Mouse (Mus musculus) hindbrain, embryonic 16.5 days (tissue): ENCODE measurements around the gene Gm10203. TPM values are rescaled to one million over a fixed set of nuclear protein-coding genes. Genes with fewer than 3 reads are reported as not detected.

Experiments used
- ATAC-seq: fragments of 200-750 bp; cut with Nextera tagmentation; 2 replicates; pipeline ENCODE4 v1.8.0; 2017; ENCODE audit warnings: moderate TSS enrichment, moderate library complexity
- H3K27ac ChIP-seq: fragments of 300-500 bp; sonication (generic); 2 replicates; pipeline ENCODE4 v1.5.1; 2014; ENCODE audit warnings: low read depth, mild to moderate bottlenecking, control low read depth, low read length, moderate library complexity
- H3K27me3 ChIP-seq: fragments of 300-500 bp; sonication (generic); replicated peaks from 2 replicates; pipeline ENCODE4 v1.6.1; 2014; ENCODE audit warnings: low read length; ENCODE audit not compliant: control insufficient read depth, insufficient read depth
- H3K36me3 ChIP-seq: fragments of 300-500 bp; sonication (generic); 2 replicates; pipeline ENCODE4 v1.6.1; 2014; ENCODE audit warnings: mild to moderate bottlenecking, low read length, moderate library complexity, mixed read lengths; ENCODE audit not compliant: control insufficient read depth, insufficient read depth
- H3K4me1 ChIP-seq: fragments of 300-500 bp; sonication (generic); 2 replicates; pipeline ENCODE4 v1.6.1; 2014; ENCODE audit warnings: low read depth, low read length; ENCODE audit not compliant: control insufficient read depth, insufficient read depth
- H3K4me2 ChIP-seq: fragments of 300-500 bp; sonication (generic); 2 replicates; pipeline ENCODE4 v1.6.1; 2014; ENCODE audit warnings: mild to moderate bottlenecking, low read length, control low read depth, moderate library complexity
- H3K4me3 ChIP-seq: fragments of 300-500 bp; sonication (generic); 2 replicates; pipeline ENCODE4 v1.5.1; 2014; ENCODE audit warnings: mild to moderate bottlenecking, low read length, control low read depth, moderate library complexity
- H3K9ac ChIP-seq: fragments of 300-500 bp; sonication (generic); 2 replicates; pipeline ENCODE4 v1.6.1; 2014; ENCODE audit warnings: low read depth, mild to moderate bottlenecking, control low read depth, low read length, moderate library complexity
- H3K9me3 ChIP-seq: fragments of 300-500 bp; sonication (generic); 2 replicates; pipeline ENCODE4 v1.6.1; 2014; ENCODE audit warnings: mild to moderate bottlenecking, low read length, moderate library complexity; ENCODE audit not compliant: control insufficient read depth
- WGBS: fragments of 180-500 bp; shearing (Covaris S2); extraction: QIAGEN DNeasy Blood & Tissue Kit; methylation state at CpG from one replicate; pipeline ENCODE4 v1.1.7; 2014; 5-methylcytosine and 5-hydroxymethylcytosine counted together
- polyA plus RNA-seq: library from polyadenylated mRNA; unstranded; fragments of >200 nt; fragmentation: Nextera tagmentation; extraction: Ambion mirVana; gene quantifications from 2 replicates; pipeline ENCODE4 v1.2.1, GENCODE M21; 2015

The Gm10203 gene
- polyA plus RNA-seq, 1 experiment from 2014 or later = not detected

- Histone ChIP-seq H3K4me3 (peak within 1 kb of the TSS; percentile 95), H3K9ac (peak within 1 kb of the TSS; percentile 99), H3K36me3 (no peaks in the 10 kb centered on the region), H3K9me3 (no peaks in the 10 kb centered on the region), H3K27ac (peak within 1 kb of the TSS; percentile 98), H3K4me2 (peak within 1 kb of the TSS; percentile 69), H3K27me3 (no peaks in the 10 kb centered on the region), H3K4me1 (peaks cover 5% of the 10 kb centered on the region)
- WGBS = under 1% methylated on average over 119 of the region's 124 CpGs
- ATAC-seq = peak; percentile 96
Observed at GRCm38 (mm10) chr6:149101076-149101942, 28.7 kb upstream of the Gm10203 start, which contains the start of gene Dennd5b. Dennd5b (minus strand) TSS chr6:149101680.

- H3K27ac ChIP-seq = peak overlapping the region; percentile 98
- no peak; the same call in 1 of the 2 replicates for ATAC-seq
- H3K9me3 ChIP-seq = no peaks in the 10 kb centered on the region
- H3K4me1 ChIP-seq = peaks cover 5% of the 10 kb centered on the region
- 10% methylated on average over 7 of the region's 7 CpGs for WGBS
- no peaks in the 10 kb centered on the region for H3K27me3 ChIP-seq
- peak overlapping the region; percentile 95 for H3K4me3 ChIP-seq
- peak overlapping the region; percentile 99 for H3K9ac ChIP-seq
- H3K4me2 ChIP-seq = peak overlapping the region; percentile 69
- H3K36me3 ChIP-seq = no peaks in the 10 kb centered on the region
Observed at GRCm38 (mm10) chr6:149101943-149102243, 28.1 kb upstream of the Gm10203 start.

- no peak overlapping the region for H3K9ac ChIP-seq
- H3K4me2 ChIP-seq = no peak overlapping the region
- no peaks in the 10 kb centered on the region for H3K36me3 ChIP-seq
- H3K4me1 ChIP-seq = peaks cover 5% of the 10 kb centered on the region
- ATAC-seq = no peak
- H3K4me3 ChIP-seq = no peak overlapping the region
- no peak overlapping the region for H3K27ac ChIP-seq
- no peaks in the 10 kb centered on the region for H3K27me3 ChIP-seq
- 88% methylated on average over 1 of the region's 1 CpGs for WGBS
- H3K9me3 ChIP-seq = no peaks in the 10 kb centered on the region
Observed at GRCm38 (mm10) chr6:149103451-149103850, 26.5 kb upstream of the Gm10203 start.

GRCm38 (mm10) chr6:149107615-149108014 is 22.4 kb upstream of the Gm10203 start:
- H3K27ac ChIP-seq = no peak overlapping the region
- no peaks in the 10 kb centered on the region for H3K27me3 ChIP-seq
- no peaks in the 10 kb centered on the region for H3K9me3 ChIP-seq
- no peaks in the 10 kb centered on the region for H3K36me3 ChIP-seq
- WGBS = 73% methylated on average over 3 of the region's 3 CpGs
- ATAC-seq = no peak
- H3K9ac ChIP-seq = no peak overlapping the region
- no peaks in the 10 kb centered on the region for H3K4me1 ChIP-seq
- no peak overlapping the region for H3K4me2 ChIP-seq
- no peak overlapping the region for H3K4me3 ChIP-seq

- no peaks in the 10 kb centered on the region for H3K4me1 ChIP-seq
- no peaks in the 10 kb centered on the region for H3K9me3 ChIP-seq
- H3K27me3 ChIP-seq = no peaks in the 10 kb centered on the region
- no peaks in the 10 kb centered on the region for H3K36me3 ChIP-seq
- H3K4me2 ChIP-seq = no peak overlapping the region
- ATAC-seq = no peak
- no peak overlapping the region for H3K27ac ChIP-seq
- 81% methylated on average over 2 of the region's 2 CpGs for WGBS
- H3K4me3 ChIP-seq = no peak overlapping the region
- no peak overlapping the region for H3K9ac ChIP-seq
Observed at GRCm38 (mm10) chr6:149108909-149109308, 21.1 kb upstream of the Gm10203 start.

GRCm38 (mm10) chr6:149116992-149117391 is 13.0 kb upstream of the Gm10203 start:
- H3K27ac ChIP-seq = no peak overlapping the region
- H3K27me3 ChIP-seq = no peaks in the 10 kb centered on the region
- H3K36me3 ChIP-seq = no peaks in the 10 kb centered on the region
- H3K4me2 ChIP-seq = no peak overlapping the region
- no peaks in the 10 kb centered on the region for H3K9me3 ChIP-seq
- ATAC-seq = no peak
- H3K9ac ChIP-seq = no peak overlapping the region
- no peaks in the 10 kb centered on the region for H3K4me1 ChIP-seq
- H3K4me3 ChIP-seq = no peak overlapping the region

- H3K27ac ChIP-seq = no peak overlapping the region
- no peak overlapping the region for H3K4me2 ChIP-seq
- no peaks in the 10 kb centered on the region for H3K9me3 ChIP-seq
- H3K4me1 ChIP-seq = no peaks in the 10 kb centered on the region
- no peaks in the 10 kb centered on the region for H3K27me3 ChIP-seq
- WGBS = 70% methylated on average over 2 of the region's 2 CpGs
- H3K4me3 ChIP-seq = no peak overlapping the region
- no peak for ATAC-seq
- no peak overlapping the region for H3K9ac ChIP-seq
- no peaks in the 10 kb centered on the region for H3K36me3 ChIP-seq
Observed at GRCm38 (mm10) chr6:149118935-149119334, 11.0 kb upstream of the Gm10203 start.

- H3K9ac ChIP-seq = no peak overlapping the region
- peak; percentile 69 for ATAC-seq
- 43% methylated on average over 2 of the region's 2 CpGs for WGBS
- H3K4me3 ChIP-seq = no peak overlapping the region
- H3K9me3 ChIP-seq = no peaks in the 10 kb centered on the region
- H3K27me3 ChIP-seq = no peaks in the 10 kb centered on the region
- H3K4me2 ChIP-seq = no peak overlapping the region
- H3K27ac ChIP-seq = no peak overlapping the region
- H3K4me1 ChIP-seq = no peaks in the 10 kb centered on the region
- H3K36me3 ChIP-seq = no peaks in the 10 kb centered on the region
Observed at GRCm38 (mm10) chr6:149119853-149120252, 10.1 kb upstream of the Gm10203 start.

- no peaks in the 10 kb centered on the region for H3K36me3 ChIP-seq
- ATAC-seq = no peak
- no peaks in the 10 kb centered on the region for H3K9me3 ChIP-seq
- H3K9ac ChIP-seq = no peak overlapping the region
- no peaks in the 10 kb centered on the region for H3K27me3 ChIP-seq
- H3K4me3 ChIP-seq = no peak overlapping the region
- WGBS = 91% methylated on average over 3 of the region's 3 CpGs
- H3K4me2 ChIP-seq = no peak overlapping the region
- H3K4me1 ChIP-seq = no peaks in the 10 kb centered on the region
- no peak overlapping the region for H3K27ac ChIP-seq
Observed at GRCm38 (mm10) chr6:149123042-149123441, 6.9 kb upstream of the Gm10203 start.
